Mouse (Mus musculus) c-Kit-negative CD71-positive TER-119-positive erythroid progenitor cells, embryonic 14.5 days (primary cell): Measurements from ENCODE around the gene Cpeb1.

Experiments used
- DNase-seq: peaks from one replicate; pipeline ENCODE4 v3.0.0-alpha.2; 2013; ENCODE audit warnings: low read depth, low spot score

The Cpeb1 gene

DNA sequence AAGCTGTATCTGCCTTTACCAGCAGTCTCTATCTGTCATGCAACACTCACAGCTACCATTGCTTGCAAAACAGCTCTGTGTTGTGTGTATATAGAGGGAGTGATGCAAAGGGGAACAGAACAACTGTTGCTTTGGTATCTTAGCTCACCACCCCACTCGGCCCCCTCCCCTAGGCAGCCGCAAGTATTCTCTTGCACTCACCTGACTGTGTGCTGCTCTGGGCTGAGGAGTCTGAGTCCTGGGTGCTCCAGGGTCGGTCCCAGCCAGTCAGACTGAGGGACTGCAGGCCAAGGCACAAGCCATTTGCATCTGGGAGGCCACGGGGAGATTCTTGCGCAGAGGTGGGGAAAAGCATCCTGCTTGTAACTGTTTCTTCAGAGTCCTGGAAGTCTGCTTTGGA is 83.5 kb downstream of the Cpeb1 start:
- DNase-seq: no peak

DNA sequence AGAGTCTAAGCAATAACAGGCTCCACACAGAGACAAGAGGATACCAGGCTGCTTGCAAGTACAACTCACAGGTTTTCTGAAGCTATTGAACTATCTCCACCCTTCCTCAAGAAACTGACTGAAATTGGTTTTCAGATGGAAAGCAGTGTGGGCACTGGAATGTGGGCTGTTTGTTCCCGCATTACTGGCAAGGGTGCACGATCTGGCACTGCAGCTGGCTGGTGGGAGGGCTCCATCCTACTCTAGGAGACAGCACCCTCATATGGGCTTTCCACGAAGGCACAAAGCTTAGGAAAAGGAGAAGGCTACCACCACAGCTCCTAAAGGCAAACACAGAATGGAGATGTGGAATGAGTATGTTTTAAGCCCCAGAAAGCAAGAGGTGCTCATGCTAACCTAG is 85.5 kb downstream of the Cpeb1 start:
- no peak for DNase-seq

DNA sequence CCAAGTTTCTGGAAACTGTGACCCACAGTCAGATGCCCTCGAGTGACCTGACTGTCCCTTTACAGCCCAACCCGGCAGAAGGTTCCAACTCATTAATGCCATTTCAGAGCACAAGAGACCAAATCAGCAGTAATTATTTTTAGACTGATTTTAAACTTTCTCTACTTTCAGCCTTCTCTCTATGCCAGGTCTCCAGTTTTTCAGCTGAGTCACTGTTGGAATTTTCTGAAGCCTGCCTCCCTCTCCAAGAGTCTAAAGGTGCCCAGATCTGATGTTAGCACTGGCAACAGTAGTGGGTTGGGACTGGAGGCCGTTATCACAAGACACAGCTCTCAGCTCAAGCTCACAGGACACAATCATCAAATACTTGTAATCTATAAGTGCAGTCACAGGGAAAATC is 87.3 kb downstream of the Cpeb1 start:
- DNase-seq: no peak

DNA sequence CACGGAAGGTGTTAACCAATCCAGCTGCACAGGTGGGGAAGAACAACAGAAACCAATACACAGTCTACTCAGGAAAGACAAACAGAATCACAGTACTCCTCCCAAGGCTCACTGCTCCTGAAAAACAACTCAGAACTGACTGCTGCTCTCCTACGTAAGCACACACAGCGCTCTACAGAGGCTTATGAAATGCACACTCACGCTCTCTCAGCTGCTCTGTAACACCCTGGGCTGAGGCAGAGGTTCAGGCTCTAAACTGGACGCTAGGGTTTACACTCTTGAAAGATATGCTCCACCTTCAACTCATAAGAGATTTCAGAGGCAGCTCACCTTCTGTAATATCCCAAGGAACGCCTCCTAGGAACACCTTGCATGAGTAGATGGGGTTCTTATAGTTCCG is 98.3 kb downstream of the Cpeb1 start:
- no peak for DNase-seq

DNA sequence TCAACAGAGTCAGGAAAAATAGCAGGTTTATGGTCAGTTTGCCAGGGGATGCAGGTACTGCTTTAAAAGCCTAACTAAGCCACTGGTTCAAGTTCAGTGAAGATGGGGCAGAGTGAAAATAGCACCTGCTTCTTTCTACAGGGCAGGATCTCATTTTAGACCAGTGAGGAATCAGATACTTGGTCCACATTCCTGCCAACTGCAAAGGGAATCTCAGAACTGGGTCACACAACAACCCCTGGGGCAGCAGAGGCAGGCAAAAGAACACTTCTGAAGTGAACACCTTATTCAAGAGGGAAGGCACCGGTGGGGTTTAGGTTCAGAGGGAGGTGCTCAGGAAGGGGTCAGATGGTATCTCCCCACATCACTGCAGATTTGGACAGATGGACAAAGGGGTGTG is 98.9 kb downstream of the Cpeb1 start:
- no peak for DNase-seq

DNA sequence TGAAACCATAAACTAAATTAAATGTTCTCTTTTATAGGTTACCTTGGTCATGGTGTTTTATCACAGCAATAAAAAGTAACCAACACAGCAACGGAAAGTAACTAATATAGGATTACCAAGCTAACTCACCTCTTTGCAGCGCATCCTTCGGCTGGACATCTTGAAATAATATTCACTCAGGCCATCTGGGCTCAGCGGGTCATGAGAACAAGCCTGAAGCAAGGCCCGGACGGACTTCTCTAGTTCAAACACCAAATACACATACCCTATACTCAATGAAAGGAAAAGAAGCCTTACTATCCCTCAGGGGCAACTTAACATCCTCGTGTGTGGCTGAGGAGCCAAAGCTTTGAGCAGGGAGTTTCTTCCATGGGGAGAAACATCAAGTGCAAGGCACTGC is 99.5 kb downstream of the Cpeb1 start:
- no peak for DNase-seq

DNA sequence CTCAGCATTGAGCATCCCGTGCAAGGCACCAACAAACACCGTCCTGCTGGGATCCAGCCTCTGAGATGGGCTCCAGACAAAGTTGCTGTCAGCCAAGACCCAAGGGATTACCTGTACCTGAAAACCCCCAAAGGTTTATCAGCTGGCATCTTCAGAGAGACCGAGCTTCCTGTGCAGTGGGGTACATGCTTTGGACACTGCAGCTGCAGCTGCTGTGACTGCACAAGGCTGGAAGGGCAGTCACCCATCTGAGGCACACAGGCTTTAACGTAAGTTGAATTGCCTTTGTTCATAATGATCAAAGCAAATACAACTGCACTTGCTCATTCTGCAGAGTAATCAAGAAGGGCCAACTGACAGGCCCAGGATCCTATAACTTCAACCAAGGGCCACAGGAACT is 103.4 kb downstream of the Cpeb1 start:
- DNase-seq: no peak

DNA sequence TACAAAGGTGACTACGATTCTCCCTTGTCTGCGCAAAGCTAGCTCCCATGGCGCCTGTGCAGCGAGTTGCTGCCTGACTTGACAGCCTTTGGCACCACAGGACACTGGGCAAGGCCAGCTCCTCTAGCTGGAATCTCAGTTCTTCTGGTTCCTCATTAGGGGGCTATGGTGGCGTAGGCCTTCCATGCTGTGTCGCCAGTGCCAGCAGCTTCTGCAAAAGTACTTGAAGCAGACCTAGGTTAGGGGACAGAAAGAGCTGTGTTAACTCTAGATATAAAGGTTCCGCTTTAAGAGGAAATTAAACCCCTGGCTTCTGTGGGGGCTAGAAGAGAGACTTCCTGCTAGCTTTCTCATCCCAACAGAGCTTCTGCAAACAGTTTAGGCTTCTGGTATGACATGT is 107.1 kb downstream of the Cpeb1 start:
- no peak for DNase-seq

DNA sequence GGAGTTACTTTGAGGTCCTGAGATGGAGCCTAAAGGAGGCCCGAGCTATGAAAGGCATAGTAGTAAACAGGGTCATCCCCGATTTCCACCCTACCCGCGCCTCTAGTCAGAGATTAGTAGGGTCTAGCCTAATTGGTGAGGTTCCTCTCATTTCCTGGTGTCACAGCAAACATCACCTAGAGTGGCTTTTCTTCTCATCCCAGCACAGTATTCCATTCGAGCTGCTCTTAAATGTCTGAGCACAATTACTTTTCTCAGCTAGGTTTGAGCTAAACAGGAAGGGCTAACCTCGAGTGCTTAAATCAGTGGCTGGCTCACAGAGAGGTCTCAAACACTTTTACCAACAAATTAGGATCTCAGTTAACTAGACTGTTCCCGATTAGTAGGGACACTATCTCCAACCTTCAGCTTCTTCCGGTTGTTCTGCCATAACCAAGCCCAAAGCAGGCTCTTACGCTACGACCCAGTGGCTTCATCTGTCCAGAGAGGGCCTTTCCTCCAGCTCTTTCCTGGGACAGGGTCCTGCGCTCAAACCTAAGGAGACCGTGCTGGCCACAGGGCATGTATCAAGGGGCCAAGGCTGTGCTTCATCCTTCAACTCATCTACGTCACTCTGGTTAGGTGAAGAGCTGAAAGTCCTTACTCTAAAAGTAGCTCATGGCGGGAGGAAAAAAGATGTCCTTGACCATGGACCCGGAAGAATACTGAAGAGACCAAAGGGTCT is 109.7 kb downstream of the Cpeb1 start:
- no peak for DNase-seq

DNA sequence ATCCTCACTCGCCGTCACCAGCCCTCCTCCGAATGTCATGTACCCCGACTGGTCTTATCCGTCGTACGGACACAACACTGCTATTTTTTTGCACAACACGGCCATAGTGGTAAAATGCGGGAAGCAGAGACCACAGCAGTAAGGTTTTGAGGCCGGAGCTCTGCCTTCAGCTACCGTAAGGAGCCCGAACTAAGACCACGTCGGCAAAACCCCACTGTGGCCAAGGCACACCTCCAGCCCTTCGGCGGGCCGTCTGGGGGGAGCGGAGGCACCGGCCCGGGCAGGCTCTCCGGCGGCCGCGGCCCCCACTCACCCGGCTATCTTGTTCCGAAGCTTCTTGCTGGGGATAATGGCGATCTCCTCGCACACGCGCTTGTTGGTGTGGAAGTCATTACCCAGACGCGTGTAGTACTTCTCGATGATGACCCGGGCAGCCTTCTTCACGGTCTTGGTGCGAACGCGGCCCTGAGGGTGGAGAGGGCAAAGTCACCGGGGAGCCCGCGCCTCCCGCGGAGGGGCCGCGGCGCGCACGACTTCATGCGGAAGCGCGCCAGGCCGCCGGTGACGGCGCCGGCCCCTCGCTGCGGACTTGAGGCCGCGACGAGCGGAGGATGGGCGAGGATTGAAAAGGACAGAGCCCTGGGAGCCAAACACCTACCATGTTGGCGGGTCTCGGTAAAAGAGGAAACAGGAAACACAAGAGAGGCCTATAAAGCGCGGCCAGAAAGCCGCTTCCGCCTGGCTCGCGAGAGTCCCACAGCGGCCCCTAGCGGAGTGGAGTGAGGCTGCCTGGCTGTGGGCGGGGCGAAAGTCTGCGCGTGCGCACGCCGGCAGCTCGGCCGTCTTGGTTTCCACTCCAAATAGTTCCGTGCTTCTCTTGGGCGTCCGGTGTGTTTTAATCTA is 110.5 kb downstream of the Cpeb1 start, which contains the start of gene Rps17:
Rps17 (minus strand) TSS at position 711 of the 903 bp plus-strand sequence.
- DNase-seq: peak; percentile 89

DNA sequence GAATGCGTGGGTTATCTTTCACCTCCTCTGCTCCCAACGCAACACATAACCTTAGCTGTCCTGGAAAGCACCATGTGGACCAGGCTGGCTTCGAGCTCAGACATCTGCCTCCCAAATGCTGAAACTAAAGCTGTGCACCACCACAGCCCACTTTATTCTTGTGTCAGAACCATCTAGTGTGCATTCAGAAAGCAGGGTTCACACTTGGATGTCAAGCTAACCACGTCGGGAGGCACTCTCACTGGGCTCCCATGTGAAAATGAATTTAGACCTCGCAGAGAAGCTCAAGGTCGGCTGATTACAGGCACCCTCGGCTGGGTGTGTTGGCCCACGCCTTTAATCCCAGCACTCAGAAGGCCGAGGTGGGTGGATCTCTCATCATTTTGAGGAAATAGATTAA is 111.4 kb downstream of the Cpeb1 start:
- no peak for DNase-seq

DNA sequence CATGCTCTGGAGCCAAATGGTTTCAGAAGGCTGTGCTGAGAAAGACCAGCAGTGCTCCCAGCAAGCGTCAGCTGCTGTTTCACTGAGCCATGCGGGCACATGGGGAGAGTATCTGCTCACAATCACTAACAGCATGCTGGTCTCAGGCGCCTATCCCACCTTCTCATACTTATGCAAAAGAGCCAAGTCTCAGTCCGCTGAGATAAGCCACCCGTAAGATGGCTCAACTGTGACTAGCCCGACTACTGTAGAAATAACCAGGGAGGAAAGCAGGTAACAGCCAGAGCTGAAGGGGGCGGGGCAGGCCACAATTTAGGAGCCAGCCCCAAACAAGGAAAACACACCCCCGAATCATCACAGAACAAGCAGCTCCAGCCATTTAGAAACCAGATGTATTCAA is 111.9 kb downstream of the Cpeb1 start:
- DNase-seq: no peak

DNA sequence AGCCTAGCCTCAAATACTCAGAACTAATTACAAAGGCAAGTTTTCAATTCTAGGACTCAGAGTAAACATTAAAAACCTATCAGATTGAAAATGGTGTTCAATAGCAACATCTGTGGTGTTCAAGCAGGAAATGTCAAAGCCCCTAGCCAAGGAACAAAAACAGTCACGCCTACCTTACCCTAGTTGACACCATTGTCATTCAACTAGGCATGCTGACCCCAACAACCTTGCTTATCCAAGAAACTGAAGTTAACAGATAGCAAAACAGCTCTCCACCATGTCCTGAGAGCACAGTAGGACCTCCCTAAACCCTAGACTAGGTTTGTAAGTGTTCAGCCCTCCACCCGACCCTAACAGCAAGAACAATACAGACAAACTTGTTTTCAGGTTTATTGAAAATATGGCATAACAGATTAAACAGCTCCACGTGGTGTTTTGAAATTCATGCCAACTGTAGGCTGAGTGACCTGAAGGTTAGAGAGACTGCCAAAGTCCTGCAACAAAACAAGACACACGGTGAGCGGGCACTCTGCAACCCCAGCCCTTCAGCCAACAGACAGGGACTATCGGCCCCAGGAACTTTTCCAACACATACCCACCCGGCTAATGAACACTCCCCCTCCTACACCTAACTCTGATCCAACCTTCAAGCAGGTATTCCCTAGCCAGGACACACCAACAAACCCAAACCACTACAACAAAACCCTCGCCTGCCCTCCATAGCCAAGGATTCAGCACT is 112.7 kb downstream of the Cpeb1 start:
- no peak for DNase-seq

DNA sequence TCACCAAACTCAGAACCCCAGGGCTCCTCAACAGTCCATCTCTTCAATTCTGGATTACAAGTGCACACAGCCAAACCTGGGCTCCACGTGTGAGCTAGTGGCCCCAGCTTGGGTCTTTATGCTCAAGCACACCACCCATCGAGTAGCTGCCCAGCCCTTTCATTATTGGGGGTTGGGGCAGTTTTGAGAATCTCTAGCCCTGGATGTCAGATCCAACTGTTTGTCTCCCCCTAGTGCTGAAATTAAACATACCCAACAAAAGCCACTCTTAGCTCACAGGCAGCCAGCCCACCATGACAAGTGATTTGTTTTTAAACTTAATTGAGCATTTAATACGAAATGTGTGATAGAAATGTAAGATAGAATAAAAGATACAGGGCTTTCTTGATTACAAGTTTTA is 113.7 kb downstream of the Cpeb1 start:
- no peak for DNase-seq

DNA sequence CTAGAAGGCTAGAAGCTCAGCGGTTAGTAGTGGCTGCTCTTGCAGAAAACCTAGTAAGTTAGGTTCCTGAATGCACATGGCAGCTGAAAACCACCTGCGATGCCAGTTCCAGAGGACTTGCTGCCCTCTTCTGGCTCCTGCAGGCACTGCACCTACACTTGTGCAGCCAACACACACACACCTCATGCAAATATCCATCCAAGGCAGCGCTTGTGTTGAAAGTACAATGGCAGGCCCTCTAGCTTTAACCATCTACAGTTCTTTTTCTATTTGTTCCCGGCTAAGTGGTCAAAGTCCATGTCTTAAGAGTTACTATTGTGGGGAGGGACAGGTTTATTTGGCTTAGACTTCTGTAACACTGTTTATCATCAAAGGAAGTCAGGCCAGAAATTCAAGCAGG is 115.5 kb downstream of the Cpeb1 start:
- no peak for DNase-seq

DNA sequence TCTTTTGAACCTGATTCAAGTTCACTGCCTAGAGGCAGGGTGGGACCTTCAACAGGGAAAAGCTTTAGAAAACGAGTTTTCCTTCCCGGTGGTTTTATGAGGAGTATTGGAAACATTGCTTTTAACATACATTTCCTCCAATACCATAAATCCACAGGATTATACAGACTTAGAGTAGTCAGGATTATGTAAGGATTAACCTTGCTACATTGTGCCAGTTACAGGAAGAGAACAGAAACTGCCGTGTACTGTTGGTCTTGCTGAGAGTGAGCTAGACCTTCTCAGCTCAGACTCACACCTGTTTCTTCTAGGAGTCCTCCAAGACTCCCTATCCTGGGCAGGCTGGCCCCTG is 116.8 kb downstream of the Cpeb1 start:
- no peak for DNase-seq

DNA sequence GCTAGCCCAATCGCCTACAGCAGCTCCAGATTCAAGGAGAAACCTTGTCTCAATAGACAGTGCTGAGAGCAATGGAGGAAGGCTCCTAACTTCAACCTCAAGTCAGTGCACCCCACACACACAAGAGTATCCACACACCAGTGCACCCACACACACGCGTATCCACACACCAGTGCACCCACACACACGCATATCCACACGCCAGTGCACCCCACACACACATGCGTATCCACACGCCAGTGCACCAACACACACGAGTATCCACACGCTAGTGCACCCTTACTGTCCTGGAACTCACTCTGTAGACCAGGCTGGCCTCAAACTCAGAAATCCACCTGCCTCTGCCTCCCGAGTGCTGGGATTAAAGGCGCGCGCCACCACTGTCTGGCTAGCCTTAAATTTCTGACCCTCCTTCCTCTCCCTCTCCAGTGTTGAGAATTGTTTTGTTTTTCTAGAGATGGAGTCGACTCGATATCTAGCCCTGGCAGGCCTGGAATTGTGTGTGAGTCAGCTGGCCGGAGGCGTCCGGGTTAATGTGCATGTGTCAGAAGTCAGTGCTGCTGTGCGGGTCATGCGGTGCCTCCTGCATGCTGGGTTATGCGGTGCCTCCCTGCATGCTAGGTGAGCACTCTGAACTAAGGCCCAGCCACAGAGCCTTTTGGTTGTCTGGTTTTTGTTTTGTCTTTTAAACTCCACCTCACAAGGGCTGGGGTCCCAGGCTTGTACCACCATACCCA is 117.3 kb downstream of the Cpeb1 start:
- no peak for DNase-seq

DNA sequence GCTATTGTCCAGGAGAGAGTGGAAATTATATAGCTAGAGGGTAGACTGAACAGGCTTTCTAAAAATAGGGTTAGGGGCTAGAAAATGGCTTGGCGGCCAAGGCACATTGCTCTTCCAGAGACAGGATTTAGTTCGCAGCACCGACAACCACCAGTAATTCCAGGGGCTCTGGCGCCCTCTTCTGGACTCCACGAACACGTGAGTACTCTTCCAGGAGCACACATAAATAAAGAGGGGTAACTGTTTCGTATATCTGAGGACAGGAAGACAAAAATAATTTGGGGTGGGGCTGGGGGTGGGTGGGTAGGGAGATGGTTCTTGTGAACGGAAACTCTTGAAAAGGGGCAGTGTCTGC is 118.9 kb downstream of the Cpeb1 start:
- DNase-seq: no peak

DNA sequence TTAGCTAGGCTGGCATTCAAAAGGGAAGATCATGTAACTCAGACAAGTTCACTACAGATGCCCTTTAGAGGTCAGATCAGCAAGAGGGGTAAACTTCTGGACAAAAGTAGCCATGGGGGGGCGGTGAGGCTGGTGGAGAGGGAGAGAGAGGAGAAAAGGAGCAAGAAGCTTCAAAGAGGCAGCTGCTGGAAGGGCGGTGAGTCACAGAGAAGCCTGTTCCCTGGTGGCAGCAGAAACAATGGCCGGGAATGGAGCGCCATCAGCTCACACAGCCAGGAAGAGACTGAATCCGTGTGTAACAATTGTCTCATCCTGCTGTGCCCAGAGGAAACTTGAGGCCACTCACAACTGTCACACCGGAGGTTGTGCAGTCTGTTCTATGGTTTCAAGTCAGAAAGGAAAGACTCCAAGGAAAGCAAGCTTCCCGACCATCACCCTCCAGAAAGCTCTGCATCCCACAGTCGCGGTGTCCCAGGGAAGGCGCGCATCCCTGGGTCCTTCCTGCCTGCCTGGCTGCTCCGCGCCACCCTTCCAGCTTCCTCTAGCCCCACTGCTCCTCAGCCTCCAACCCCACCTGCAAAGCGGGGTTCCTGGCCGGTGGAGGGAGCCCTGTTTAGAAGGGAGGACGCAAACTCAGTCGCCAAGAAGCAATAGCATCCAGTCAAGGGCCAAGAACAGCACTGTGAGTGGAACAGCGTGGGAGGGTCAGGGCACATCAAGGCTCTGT is 119.4 kb downstream of the Cpeb1 start:
- no peak for DNase-seq

DNA sequence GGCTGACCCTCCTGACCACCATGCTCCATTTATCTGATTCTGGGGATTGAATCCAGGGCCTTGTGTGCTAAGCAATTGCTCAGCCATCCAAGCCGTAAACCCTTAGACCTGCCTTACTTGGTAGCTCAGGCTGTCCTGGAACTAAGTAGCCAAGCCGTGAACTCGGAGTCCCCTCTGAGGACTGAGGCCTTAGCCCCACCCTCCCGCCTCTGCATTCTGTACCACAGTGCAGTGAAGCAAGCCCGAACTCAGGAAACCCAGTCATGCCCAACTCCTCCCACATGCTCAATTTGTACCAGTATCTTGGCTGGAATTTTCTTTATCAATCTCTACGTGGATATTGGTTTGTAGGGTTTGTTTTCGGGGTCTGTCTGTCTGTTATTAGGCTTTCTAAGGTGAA is 123.4 kb downstream of the Cpeb1 start:
- DNase-seq: no peak

DNA sequence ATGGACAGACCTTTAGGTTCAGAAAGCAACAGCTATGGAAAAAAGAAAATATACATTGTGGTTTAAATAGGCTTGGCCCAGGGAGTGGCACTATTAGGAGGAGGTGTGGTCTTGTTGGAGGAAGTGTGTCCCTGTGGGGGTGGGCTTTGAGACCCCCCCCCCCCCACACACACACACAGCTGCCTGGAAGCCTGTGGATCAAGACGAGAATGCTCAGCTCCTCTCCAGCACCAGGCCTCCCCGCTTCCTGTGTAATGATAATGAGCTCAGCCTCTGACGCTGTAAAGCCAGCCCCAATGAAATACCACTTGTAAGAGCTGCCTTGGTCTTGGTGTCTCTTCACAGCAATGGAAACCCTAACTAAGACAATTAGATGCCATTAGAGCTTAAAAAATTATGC is 124.5 kb downstream of the Cpeb1 start:
- no peak for DNase-seq
